Mouse (Mus musculus): ENCODE results near the gene Pon3. TPM values are rescaled to one million over a fixed set of nuclear protein-coding genes. Genes with fewer than 3 reads are reported as not detected.

The Pon3 gene
- polyA plus RNA-seq (2012; rRNA removed), result 2.1 and 2.7 TPM in 2 replicates

DNA sequence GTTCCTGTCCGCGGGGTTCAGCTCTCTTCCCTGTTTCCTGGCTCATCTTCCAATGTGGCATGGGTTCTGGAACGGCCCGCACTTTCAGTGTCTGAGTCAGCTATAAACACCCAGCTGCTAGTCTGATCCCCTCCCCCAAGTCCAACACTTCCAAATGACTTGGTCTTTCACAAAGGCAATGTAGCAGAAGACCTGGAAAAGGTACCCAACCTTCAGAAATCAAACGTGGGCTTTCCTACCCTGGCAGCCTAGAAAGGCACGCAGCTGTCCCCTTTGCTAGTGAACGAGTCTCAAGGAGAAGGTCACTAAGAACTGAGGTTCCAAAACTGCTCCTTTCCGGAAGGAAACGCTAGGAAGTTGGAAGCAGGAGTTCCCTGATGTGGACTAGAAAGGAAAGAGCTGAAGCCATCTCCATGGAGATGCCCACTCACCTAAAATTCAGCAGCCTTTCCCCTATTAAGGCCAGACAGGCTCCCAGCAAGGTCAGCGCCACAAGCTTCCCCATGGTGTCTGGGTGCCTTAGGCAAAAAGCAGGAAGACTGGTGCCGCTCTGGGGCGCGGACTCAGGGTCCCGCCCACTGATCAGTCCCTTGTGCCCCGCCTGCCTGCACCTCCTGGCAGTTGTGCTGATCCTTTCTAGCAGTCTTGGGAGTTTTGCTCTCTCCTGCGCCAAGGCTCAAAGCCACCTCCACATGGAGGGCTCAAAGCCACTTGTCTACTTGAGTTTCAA is at the start of gene Pon3:
Gene Pon3 (minus strand): TSS at position 565 of the 730 bp plus-strand sequence.
- Histone ChIP-seq H3K4me1 (ENCODE audit: control insufficient read depth, insufficient read depth, insufficient read length) (peaks cover 5% of the 10 kb centered on the region; the same call in 1 of the 2 replicates), H3K36me3 (ENCODE audit: control insufficient read depth, insufficient read depth, low read length) (no peaks in the 10 kb centered on the region), H3K27ac (ENCODE audit: insufficient read depth, low read length) (no peak within 1 kb of the TSS), H3K4me3 (ENCODE audit: extremely low read depth, insufficient read depth, insufficient read length) (peak within 1 kb of the TSS; percentile 58), H3K27me3 (ENCODE audit: control insufficient read depth, insufficient read depth, low read length) (no peaks in the 10 kb centered on the region)
- no peak for TF ChIP-seq CTCF (IDR thresholded peaks at IDR 0.05; ENCODE audit: extremely low read depth, insufficient read depth, insufficient read length, insufficient replicate concordance)
- TF ChIP-seq POLR2A (IDR thresholded peaks at IDR 0.05; ENCODE audit: low read depth, low read length), result no peak
- WGBS, result 1% methylated on average over 16 of the region's 16 CpGs
- peak in 1 of 2 experiments; percentile 38 for DNase-seq (ENCODE audit: low read depth in 1 of 2, low spot score in 2 of 2)

- 87% methylated on average over 8 of the region's 8 CpGs for WGBS
- Histone ChIP-seq H3K27ac (ENCODE audit: insufficient read depth, low read length) (no peak overlapping the region), H3K4me3 (ENCODE audit: extremely low read depth, insufficient read depth, insufficient read length) (no peak overlapping the region), H3K27me3 (ENCODE audit: control insufficient read depth, insufficient read depth, low read length) (no peaks in the 10 kb centered on the region), H3K36me3 (ENCODE audit: control insufficient read depth, insufficient read depth, low read length) (no peaks in the 10 kb centered on the region), H3K4me1 (ENCODE audit: control insufficient read depth, insufficient read depth, insufficient read length) (no peaks in the 10 kb centered on the region)
- no peak for DNase-seq (ENCODE audit: low read depth in 1 of 2, low spot score in 2 of 2)
- TF ChIP-seq CTCF (IDR thresholded peaks at IDR 0.05; ENCODE audit: extremely low read depth, insufficient read depth, insufficient read length, insufficient replicate concordance), result no peak
- no peak for TF ChIP-seq POLR2A (IDR thresholded peaks at IDR 0.05; ENCODE audit: low read depth, low read length)
These were observed 48.9 kb upstream of the Pon3 start for GRCm38 (mm10) chr6:5304956-5305355.

GRCm38 (mm10) chr6:5300629-5301028 is 44.5 kb upstream of the Pon3 start:
- Histone ChIP-seq H3K4me1 (ENCODE audit: control insufficient read depth, insufficient read depth, insufficient read length) (peaks cover 5% of the 10 kb centered on the region), H3K27ac (ENCODE audit: insufficient read depth, low read length) (no peak overlapping the region), H3K36me3 (ENCODE audit: control insufficient read depth, insufficient read depth, low read length) (no peaks in the 10 kb centered on the region), H3K4me3 (ENCODE audit: extremely low read depth, insufficient read depth, insufficient read length) (no peak overlapping the region), H3K27me3 (ENCODE audit: control insufficient read depth, insufficient read depth, low read length) (no peaks in the 10 kb centered on the region)
- no peak for DNase-seq (ENCODE audit: low read depth in 1 of 2, low spot score in 2 of 2)
- TF ChIP-seq CTCF (IDR thresholded peaks at IDR 0.05; ENCODE audit: extremely low read depth, insufficient read depth, insufficient read length, insufficient replicate concordance), result no peak
- no peak for TF ChIP-seq POLR2A (IDR thresholded peaks at IDR 0.05; ENCODE audit: low read depth, low read length)
- 92% methylated on average over 8 of the region's 8 CpGs for WGBS

DNA sequence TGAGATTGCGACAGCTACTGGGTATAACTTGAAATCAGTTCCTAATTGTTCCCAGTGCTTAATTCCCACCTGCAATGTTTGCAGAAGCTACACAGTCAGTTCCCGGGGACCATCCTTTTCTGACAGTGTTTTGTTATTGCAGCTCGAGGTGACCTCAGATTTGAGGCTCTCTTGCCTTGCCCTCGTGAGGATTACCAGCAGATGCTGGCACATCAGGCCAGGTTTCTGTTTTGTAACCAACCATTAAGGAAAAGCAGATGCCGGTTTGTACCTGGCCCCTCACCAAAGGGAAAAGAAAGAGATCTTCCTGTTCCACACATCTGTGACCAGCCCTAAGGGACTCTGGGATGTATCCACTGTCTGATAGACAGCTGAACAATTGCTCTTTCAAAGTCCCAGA is 43.5 kb upstream of the Pon3 start:
- no peaks in the 10 kb centered on the region for H3K36me3 ChIP-seq (ENCODE audit: control insufficient read depth, insufficient read depth, low read length)
- H3K4me3 ChIP-seq (ENCODE audit: extremely low read depth, insufficient read depth, insufficient read length), result no peak overlapping the region
- H3K4me1 ChIP-seq (ENCODE audit: control insufficient read depth, insufficient read depth, insufficient read length), result peaks cover 5% of the 10 kb centered on the region
- TF ChIP-seq CTCF (IDR thresholded peaks at IDR 0.05; ENCODE audit: extremely low read depth, insufficient read depth, insufficient read length, insufficient replicate concordance), result no peak
- no peak for TF ChIP-seq POLR2A (IDR thresholded peaks at IDR 0.05; ENCODE audit: low read depth, low read length)
- no peak overlapping the region for H3K27ac ChIP-seq (ENCODE audit: insufficient read depth, low read length)
- H3K27me3 ChIP-seq (ENCODE audit: control insufficient read depth, insufficient read depth, low read length), result no peaks in the 10 kb centered on the region
- no peak for DNase-seq (ENCODE audit: low read depth in 1 of 2, low spot score in 2 of 2)
- 79% methylated on average over 5 of the region's 5 CpGs for WGBS

DNA sequence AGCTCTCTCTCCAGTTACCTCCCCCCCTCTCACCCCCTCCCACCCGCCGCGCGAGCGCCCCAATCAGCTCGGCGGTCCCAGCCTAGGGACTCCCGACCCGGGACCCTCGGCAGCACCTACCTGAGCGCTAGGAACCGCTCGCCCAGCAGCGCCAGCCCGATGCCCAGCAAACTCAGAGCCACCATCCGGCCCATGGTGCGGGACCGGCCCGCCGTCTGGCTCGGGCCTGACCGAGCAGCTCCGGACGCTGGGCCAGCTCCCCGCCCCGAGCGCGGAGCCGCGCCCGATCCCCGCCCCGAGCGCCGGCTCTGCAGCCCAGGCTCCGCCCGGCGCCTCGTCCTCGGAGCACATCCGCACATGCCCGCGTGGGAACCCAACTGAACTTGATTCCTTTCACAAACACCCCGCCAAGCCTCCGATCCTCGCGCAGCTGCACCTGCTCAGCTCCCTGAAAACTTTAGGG is 42.0 kb upstream of the Pon3 start, which contains the start of gene Pon2:
Gene Pon2 (minus strand): TSS at position 364 of the 463 bp plus-strand sequence.
- TF ChIP-seq POLR2A (IDR thresholded peaks at IDR 0.05; ENCODE audit: low read depth, low read length), result peak; percentile 77
- TF ChIP-seq CTCF (IDR thresholded peaks at IDR 0.05; ENCODE audit: extremely low read depth, insufficient read depth, insufficient read length, insufficient replicate concordance), result 0 out of 2 replicates have a peak, but pooled peaks have one; percentile 5
- Histone ChIP-seq H3K36me3 (ENCODE audit: control insufficient read depth, insufficient read depth, low read length) (no peaks in the 10 kb centered on the region), H3K27ac (ENCODE audit: insufficient read depth, low read length) (peak within 1 kb of the TSS; percentile 100), H3K27me3 (ENCODE audit: control insufficient read depth, insufficient read depth, low read length) (no peaks in the 10 kb centered on the region), H3K4me1 (ENCODE audit: control insufficient read depth, insufficient read depth, insufficient read length) (peaks cover 5% of the 10 kb centered on the region), H3K4me3 (ENCODE audit: extremely low read depth, insufficient read depth, insufficient read length) (peak within 1 kb of the TSS; percentile 97)
- 1% methylated on average over 45 of the region's 47 CpGs for WGBS
- DNase-seq (ENCODE audit: low read depth in 1 of 2, low spot score in 2 of 2), result peak; percentile 60 to 81

GRCm38 (mm10) chr6:5297321-5298091 is 41.4 kb upstream of the Pon3 start:
- peak; percentile 49 to 64 for DNase-seq (ENCODE audit: low read depth in 1 of 2, low spot score in 2 of 2)
- H3K4me3 ChIP-seq (ENCODE audit: extremely low read depth, insufficient read depth, insufficient read length), result peak overlapping the region; percentile 97

More at GRCm38 (mm10) chr6:5297321-5298091, 41.4 kb upstream of the Pon3 start:
- TF ChIP-seq POLR2A (IDR thresholded peaks at IDR 0.05; ENCODE audit: low read depth, low read length), result no peak
- TF ChIP-seq CTCF (IDR thresholded peaks at IDR 0.05; ENCODE audit: extremely low read depth, insufficient read depth, insufficient read length, insufficient replicate concordance), result no peak
- Histone ChIP-seq H3K36me3 (ENCODE audit: control insufficient read depth, insufficient read depth, low read length) (no peaks in the 10 kb centered on the region), H3K27me3 (ENCODE audit: control insufficient read depth, insufficient read depth, low read length) (no peaks in the 10 kb centered on the region), H3K4me1 (ENCODE audit: control insufficient read depth, insufficient read depth, insufficient read length) (peaks cover 5% of the 10 kb centered on the region), H3K27ac (ENCODE audit: insufficient read depth, low read length) (peak overlapping the region; percentile 100)
- WGBS, result under 1% methylated on average over 24 of the region's 25 CpGs

Measured in spleen, adult 2 months (tissue).